In genomic region chr4:138724354-138725126, GRCm38 (mm10) we compare ENCODE assay signal across 8 mouse cellular contexts. TPM values are rescaled to one million over a fixed set of nuclear protein-coding genes. Genes with fewer than 3 reads are reported as not detected.
DNase-seq lines count a peak whose midpoint lies in the region; ATAC-seq and TF ChIP-seq lines count a peak whose summit lies in the region.

TSS of gene Pla2g2c (plus strand) at chr4:138724792.

- ATAC-seq in heart, embryonic 12.5 days (ENCODE audit: insufficient number of reproducible peaks, low FRiP score) = no peak
- no peak; the same call in 1 of the 2 replicates for ATAC-seq in limb, embryonic 11.5 days (ENCODE audit: insufficient number of reproducible peaks, low FRiP score, low TSS enrichment, low read depth)
- no peak; the same call in none of the 2 replicates for ATAC-seq in stomach, embryonic 16.5 days (ENCODE audit: insufficient read depth, low FRiP score)

- H3K27me3 ChIP-seq in heart, embryonic 12.5 days (replicated peaks) = 0 out of 2 replicates have a peak, but pooled peaks cover 11% of the 10 kb centered on the region
- H3K27me3 ChIP-seq in thymus, adult 2 months (ENCODE audit: control insufficient read depth, insufficient read depth, low read length) = peaks cover 2% of the 10 kb centered on the region; the same call in 1 of the 2 replicates
- no peaks in the 10 kb centered on the region for H3K27me3 ChIP-seq in limb, embryonic 11.5 days (ENCODE audit: control insufficient read depth, insufficient read depth, low read length)
- no peaks in the 10 kb centered on the region for H3K27me3 ChIP-seq in stomach, embryonic 16.5 days (ENCODE audit: control insufficient read depth, insufficient read depth, low read length)

- H3K27ac ChIP-seq in heart, embryonic 12.5 days (ENCODE audit: poor library complexity, severe bottlenecking) = peak within 1 kb of the TSS; percentile 62
- H3K27ac ChIP-seq in thymus, adult 2 months (ENCODE audit: control insufficient read depth, insufficient read depth, low read length) = peak within 1 kb of the TSS; percentile 26; the same call in 1 of the 2 replicates
- H3K27ac ChIP-seq in limb, embryonic 11.5 days (replicated peaks; ENCODE audit: low read depth, low read length) = no peak within 1 kb of the TSS
- peak within 1 kb of the TSS; percentile 14; the same call in 1 of the 2 replicates for H3K27ac ChIP-seq in stomach, embryonic 16.5 days (ENCODE audit: low read length)

- DNase-seq in heart, postnatal 25 days (ENCODE audit: low spot score) = no peak
- DNase-seq in thymus, adult 2 months = no peak
- DNase-seq in thymus, adult 18-20 months = no peak
- DNase-seq in limb, embryonic 11.5 days (ENCODE audit: low spot score) = no peak
- no peak for DNase-seq in adrenal gland, postnatal 10 days
- no peak for DNase-seq in cerebellum, adult 11 months

- no peaks in the 10 kb centered on the region for H3K9me3 ChIP-seq in heart, embryonic 12.5 days (replicated peaks)
- H3K9me3 ChIP-seq in limb, embryonic 11.5 days (ENCODE audit: control insufficient read depth, low read length) = no peaks in the 10 kb centered on the region
- H3K9me3 ChIP-seq in stomach, embryonic 16.5 days (replicated peaks; ENCODE audit: control insufficient read depth, low read length) = no peaks in the 10 kb centered on the region

- no peak within 1 kb of the TSS for H3K9ac ChIP-seq in heart, embryonic 12.5 days
- peak within 1 kb of the TSS; percentile 45 for H3K9ac ChIP-seq in limb, embryonic 11.5 days (ENCODE audit: low read length)
- H3K9ac ChIP-seq in stomach, embryonic 16.5 days (ENCODE audit: low read length) = peak within 1 kb of the TSS; percentile 49

- TF ChIP-seq CTCF in thymus, adult 2 months (IDR thresholded peaks at IDR 0.05; ENCODE audit: borderline replicate concordance, control insufficient read depth, extremely low read depth, insufficient read depth, low read length, poor library complexity) = no peak

- WGBS in heart, embryonic 12.5 days = 38% methylated on average over 18 of the region's 18 CpGs
- 11% methylated on average over 18 of the region's 18 CpGs for WGBS in thymus, adult 2 months
- WGBS in limb, embryonic 11.5 days = 56% methylated on average over 18 of the region's 18 CpGs
- WGBS in stomach, embryonic 16.5 days = 39% methylated on average over 18 of the region's 18 CpGs

- H3K36me3 ChIP-seq in heart, embryonic 12.5 days = no peaks in the 10 kb centered on the region
- no peaks in the 10 kb centered on the region for H3K36me3 ChIP-seq in thymus, adult 2 months (ENCODE audit: control insufficient read depth, insufficient read depth, low read length)
- no peaks in the 10 kb centered on the region for H3K36me3 ChIP-seq in limb, embryonic 11.5 days (ENCODE audit: control insufficient read depth, insufficient read depth, low read length)
- H3K36me3 ChIP-seq in stomach, embryonic 16.5 days (ENCODE audit: control insufficient read depth, insufficient read depth, low read length) = no peaks in the 10 kb centered on the region

- peaks cover 36% of the 10 kb centered on the region for H3K4me1 ChIP-seq in heart, embryonic 12.5 days (replicated peaks)
- peaks cover 20% of the 10 kb centered on the region for H3K4me1 ChIP-seq in thymus, adult 2 months (replicated peaks; ENCODE audit: control insufficient read depth, insufficient read depth, low read length)
- H3K4me1 ChIP-seq in limb, embryonic 11.5 days (ENCODE audit: control insufficient read depth, insufficient read depth, low read length) = peaks cover 20% of the 10 kb centered on the region
- H3K4me1 ChIP-seq in stomach, embryonic 16.5 days (ENCODE audit: control insufficient read depth, insufficient read depth, low read length) = peaks cover 14% of the 10 kb centered on the region; the same call in 1 of the 2 replicates

- peak within 1 kb of the TSS; percentile 61 for H3K4me2 ChIP-seq in heart, embryonic 12.5 days
- peak within 1 kb of the TSS; percentile 40 for H3K4me2 ChIP-seq in limb, embryonic 11.5 days (ENCODE audit: low read depth, severe bottlenecking)
- H3K4me2 ChIP-seq in stomach, embryonic 16.5 days (ENCODE audit: low read depth, low read length) = peak within 1 kb of the TSS; percentile 47

- peak within 1 kb of the TSS; percentile 13 for H3K4me3 ChIP-seq in heart, embryonic 12.5 days
- no peak within 1 kb of the TSS for H3K4me3 ChIP-seq in thymus, adult 2 months (ENCODE audit: control insufficient read depth, insufficient read depth, low read length)
- peak within 1 kb of the TSS; percentile 16 for H3K4me3 ChIP-seq in limb, embryonic 11.5 days (ENCODE audit: low read depth, low read length)
- H3K4me3 ChIP-seq in stomach, embryonic 16.5 days (replicated peaks; ENCODE audit: low read length) = peak within 1 kb of the TSS; percentile 24; the same call in 1 of the 2 replicates

- intact Hi-C loops in heart, postnatal 25 days (cut with DNase I) = no loop called here

- TF ChIP-seq POLR2A in thymus, adult 2 months (IDR thresholded peaks at IDR 0.05; ENCODE audit: control insufficient read depth, extremely low read depth, insufficient read depth, low read length, poor library complexity) = no peak

RNA-seq across cellular contexts. Expression of gene Pla2g2c, which starts in this region (rescaled TPM):
- polyA plus RNA-seq in heart, embryonic 12.5 days (2016; fragmentation: Nextera tagmentation; extraction: Ambion mirVana) = 0.15 and 0.41 TPM in 2 replicates
- under 1 TPM in 1 of 2 experiments, not detected in 1; 0.17 TPM for total RNA-seq in heart, postnatal 25 days (2021)
- polyA plus RNA-seq in thymus, adult 2 months (2012; rRNA removed) = not detected in 2 replicates
- 0.27 and 1.1 TPM in 2 replicates for polyA plus RNA-seq in limb, embryonic 11.5 days (2014; fragmentation: Nextera tagmentation; extraction: Ambion mirVana)
- polyA plus RNA-seq in stomach, embryonic 16.5 days (2015; fragmentation: Nextera tagmentation; extraction: Ambion mirVana) = 0.14 and 0.18 TPM in 2 replicates
- total RNA-seq in adrenal gland, postnatal 10 days (2021) = not detected
